Mouse (Mus musculus) bone marrow, adult 2 months (tissue): Measurements from ENCODE around the gene Mllt6.

Experiments used
- CTCF ChIP-seq: fragments of 200-500 bp; IDR thresholded peaks from 2 replicates; pipeline ENCODE4 v1.5.1; 2011; ENCODE audit warnings: low read length, control low read depth; ENCODE audit not compliant: control insufficient read depth, insufficient read depth
- POLR2A ChIP-seq: fragments of 200-500 bp; IDR thresholded peaks from 2 replicates; pipeline ENCODE4 v1.6.1; 2011; ENCODE audit warnings: low read depth, mild to moderate bottlenecking, control low read depth, low read length, borderline replicate concordance; ENCODE audit not compliant: control insufficient read depth

DNA sequence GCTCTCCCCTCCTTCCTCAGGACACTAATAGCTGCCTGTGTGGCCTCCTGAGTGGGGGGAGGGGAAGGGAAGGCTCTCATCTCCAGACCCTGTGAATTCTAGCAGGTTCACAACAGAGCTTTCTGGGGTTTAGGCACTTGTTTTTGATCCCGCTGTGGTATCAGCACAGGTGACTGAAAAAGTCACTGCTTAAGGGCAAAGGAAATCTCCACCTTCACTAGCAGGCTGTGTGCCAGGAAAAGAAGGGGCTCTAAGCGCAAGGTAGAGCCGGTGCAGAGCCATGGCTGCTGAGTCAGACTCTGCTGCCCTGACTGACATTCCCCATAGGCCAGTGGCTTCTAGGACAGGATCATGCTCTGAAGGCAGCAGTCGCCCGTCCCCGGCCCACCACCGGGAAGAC is 65.5 kb downstream of the Mllt6 start:
- TF ChIP-seq POLR2A, result no peak
- no peak for TF ChIP-seq CTCF
